Mouse (Mus musculus) embryonic facial prominence, embryonic 12.5 days (tissue): ENCODE measurements around the gene Zfp788. TPM values are rescaled to one million over a fixed set of nuclear protein-coding genes. Genes with fewer than 3 reads are reported as not detected.
"Not testable (repeated sequence)": the region's sequence is repeated elsewhere in the genome, so short reads cannot be mapped to it uniquely, and the experiment has no call there.

Experiments used
- ATAC-seq: fragments of 200-750 bp; cut with Nextera tagmentation; 2 replicates; pipeline ENCODE4 v1.8.0; 2017; ENCODE audit not compliant: insufficient number of reproducible peaks, insufficient read depth, low FRiP score, low TSS enrichment
- H3K27ac ChIP-seq: fragments of 300-500 bp; sonication (generic); 2 replicates; pipeline ENCODE4 v1.5.1; 2016; ENCODE audit warnings: mild to moderate bottlenecking
- H3K27me3 ChIP-seq: fragments of 300-500 bp; sonication (generic); 2 replicates; pipeline ENCODE4 v1.6.1; 2016; ENCODE audit warnings: mild to moderate bottlenecking, moderate library complexity
- H3K36me3 ChIP-seq: fragments of 300-500 bp; sonication (generic); 2 replicates; pipeline ENCODE4 v1.6.1; 2016; ENCODE audit warnings: mild to moderate bottlenecking
- H3K4me1 ChIP-seq: fragments of 300-500 bp; sonication (generic); 2 replicates; pipeline ENCODE4 v1.6.1; 2016
- H3K4me2 ChIP-seq: fragments of 300-500 bp; sonication (generic); replicated peaks from 2 replicates; pipeline ENCODE4 v1.6.1; 2016; ENCODE audit warnings: mild to moderate bottlenecking, moderate library complexity
- H3K4me3 ChIP-seq: fragments of 300-500 bp; sonication (generic); 2 replicates; pipeline ENCODE4 v1.5.1; 2016; ENCODE audit warnings: mild to moderate bottlenecking
- H3K9ac ChIP-seq: fragments of 300-500 bp; sonication (generic); 2 replicates; pipeline ENCODE4 v1.6.1; 2016; ENCODE audit warnings: mild to moderate bottlenecking, moderate library complexity
- H3K9me3 ChIP-seq: fragments of 300-500 bp; sonication (generic); 2 replicates; pipeline ENCODE4 v1.6.1; 2016; ENCODE audit warnings: mild to moderate bottlenecking, moderate library complexity
- WGBS: fragments of 180-500 bp; shearing (Covaris S2); methylation state at CpG from one replicate; pipeline ENCODE4 v1.1.7; 2016; 5-methylcytosine and 5-hydroxymethylcytosine counted together
- polyA plus RNA-seq: library from polyadenylated mRNA; unstranded; fragments of >200 nt; fragmentation: Nextera tagmentation; extraction: Ambion mirVana; gene quantifications from 2 replicates; pipeline ENCODE4 v1.2.1, GENCODE M21; 2016

Zfp788 gene
- 14.1 and 15.4 TPM in 2 replicates for polyA plus RNA-seq

- peak within 1 kb of the TSS; percentile 94 for H3K27ac ChIP-seq
- ATAC-seq = peak; percentile 98
- no peaks in the 10 kb centered on the region for H3K4me1 ChIP-seq
- WGBS = 2% methylated on average over 27 of the region's 27 CpGs
- no peaks in the 10 kb centered on the region for H3K27me3 ChIP-seq
- H3K4me3 ChIP-seq = peak within 1 kb of the TSS; percentile 62
- H3K36me3 ChIP-seq = peaks cover 25% of the 10 kb centered on the region
- peak within 1 kb of the TSS; percentile 56 for H3K9ac ChIP-seq
- H3K9me3 ChIP-seq = 0 out of 2 replicates have a peak, but pooled peaks cover 5% of the 10 kb centered on the region
- H3K4me2 ChIP-seq = peak within 1 kb of the TSS; percentile 70
Observed at GRCm38 (mm10) chr7:41632409-41633220, at the start of gene Zfp788. TSS of gene Zfp788 (plus strand) at chr7:41633203.

- not testable (repeated sequence) for H3K36me3 ChIP-seq, H3K9ac ChIP-seq, H3K4me2 ChIP-seq, H3K4me1 ChIP-seq, H3K4me3 ChIP-seq, ATAC-seq, H3K27ac ChIP-seq, H3K9me3 ChIP-seq, H3K27me3 ChIP-seq
Observed at GRCm38 (mm10) chr7:41587831-41588230, 45.2 kb upstream of the Zfp788 start.

DNA sequence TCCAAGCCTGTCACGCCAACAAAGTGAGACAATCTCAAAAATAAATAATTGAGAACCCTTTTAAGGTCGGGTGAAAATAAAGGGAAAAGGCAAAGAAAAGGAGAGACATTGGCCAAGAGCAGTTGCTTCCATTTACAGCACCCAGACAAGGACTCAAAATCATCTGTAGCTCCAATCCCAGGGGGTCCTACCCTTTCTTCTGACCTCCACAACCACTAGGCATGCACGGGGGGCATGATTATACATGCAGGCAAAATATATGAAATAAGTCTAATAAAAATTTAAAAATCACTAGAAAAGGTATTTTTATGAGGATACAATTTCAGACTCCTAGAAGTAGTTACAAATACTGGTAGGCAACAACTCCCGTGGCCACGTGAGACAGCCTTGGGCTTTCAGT is 34.4 kb upstream of the Zfp788 start:
- Histone ChIP-seq H3K27ac (no peak overlapping the region), H3K4me2 (peak overlapping the region; percentile 69), H3K27me3 (no peaks in the 10 kb centered on the region), H3K36me3 (no peaks in the 10 kb centered on the region), H3K9ac (peak overlapping the region; percentile 63), H3K4me1 (no peaks in the 10 kb centered on the region), H3K9me3 (no peaks in the 10 kb centered on the region), H3K4me3 (peak overlapping the region; percentile 66)
- ATAC-seq = no peak
- 52% methylated on average over 5 of the region's 5 CpGs for WGBS

GRCm38 (mm10) chr7:41599034-41599813 is 33.8 kb upstream of the Zfp788 start, which contains the start of gene 2610021A01Rik:
TSS of gene 2610021A01Rik (plus strand) at chr7:41599230.
- under 1% methylated on average over 41 of the region's 41 CpGs for WGBS
- 0 out of 2 replicates have a peak within 1 kb of the TSS, but pooled peaks have one; percentile 41 for H3K27ac ChIP-seq
- no peaks in the 10 kb centered on the region for H3K36me3 ChIP-seq
- no peaks in the 10 kb centered on the region for H3K27me3 ChIP-seq
- peak within 1 kb of the TSS; percentile 63 for H3K9ac ChIP-seq
- peak within 1 kb of the TSS; percentile 69 for H3K4me2 ChIP-seq
- no peaks in the 10 kb centered on the region for H3K4me1 ChIP-seq
- no peaks in the 10 kb centered on the region for H3K9me3 ChIP-seq
- H3K4me3 ChIP-seq = peak within 1 kb of the TSS; percentile 66
- ATAC-seq = peak; percentile 94

DNA sequence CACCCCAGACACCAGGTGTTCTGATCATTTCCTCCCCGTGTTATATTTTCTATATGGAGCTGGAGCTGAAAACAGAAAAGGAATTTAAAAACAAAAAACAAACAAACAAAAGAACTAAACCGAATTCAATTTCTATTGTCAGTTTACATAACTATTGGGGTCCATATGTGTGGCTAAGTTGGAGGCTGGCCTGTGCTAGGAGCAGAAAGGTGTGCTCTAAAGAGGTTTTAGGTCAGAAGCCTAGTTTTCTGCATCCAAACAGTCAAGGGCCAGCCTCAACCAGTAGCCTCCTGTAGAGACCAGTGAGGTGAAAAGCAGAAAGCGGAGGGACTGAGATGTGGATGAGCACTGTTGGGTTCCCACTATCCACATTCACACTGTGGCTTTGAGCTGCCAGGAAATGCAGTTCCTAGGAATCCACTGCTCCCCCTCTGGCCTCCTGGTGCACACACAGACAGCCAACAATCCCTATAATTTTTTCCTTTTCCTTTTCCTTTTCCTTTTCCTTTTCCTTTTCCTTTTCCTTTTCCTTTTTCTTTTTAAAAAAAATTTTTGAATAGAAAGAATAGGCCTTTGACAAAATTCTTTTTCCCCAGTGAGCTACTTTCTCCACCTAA is 33.0 kb upstream of the Zfp788 start:
- Histone ChIP-seq H3K9ac (peak overlapping the region; percentile 63), H3K27me3 (no peaks in the 10 kb centered on the region), H3K36me3 (no peaks in the 10 kb centered on the region), H3K27ac (no peak overlapping the region), H3K4me2 (peak overlapping the region; percentile 69), H3K4me3 (peak overlapping the region; percentile 66), H3K9me3 (no peaks in the 10 kb centered on the region), H3K4me1 (no peaks in the 10 kb centered on the region)
- WGBS = 12% methylated on average over 3 of the region's 3 CpGs
- no peak for ATAC-seq

DNA sequence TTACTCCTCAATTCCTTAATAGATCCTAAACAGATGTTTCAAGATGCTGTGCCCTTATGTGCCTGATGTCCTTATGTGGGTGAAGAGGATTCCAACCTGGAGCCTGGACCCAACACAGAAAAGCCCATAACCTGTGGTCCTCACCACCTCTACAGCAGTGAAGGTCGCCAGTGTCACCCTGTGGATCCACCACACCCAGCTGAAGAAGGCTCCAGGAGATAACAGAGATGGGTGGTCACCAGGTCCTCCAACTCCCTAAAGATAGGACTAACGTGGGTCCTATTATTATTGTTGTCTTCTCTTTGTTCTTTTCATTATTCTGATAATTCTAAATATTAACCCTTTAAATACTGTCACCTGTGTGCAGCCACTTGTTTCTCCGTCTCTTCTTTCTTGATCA is 21.3 kb upstream of the Zfp788 start:
- Histone ChIP-seq H3K27me3 (no peaks in the 10 kb centered on the region), H3K9ac (no peak overlapping the region), H3K4me3 (no peak overlapping the region), H3K9me3 (no peaks in the 10 kb centered on the region), H3K27ac (no peak overlapping the region), H3K36me3 (peaks cover 35% of the 10 kb centered on the region), H3K4me1 (no peaks in the 10 kb centered on the region), H3K4me2 (no peak overlapping the region)
- ATAC-seq = no peak
- WGBS = 84% methylated on average over 3 of the region's 3 CpGs

- H3K36me3 ChIP-seq = peaks cover 46% of the 10 kb centered on the region
- H3K9me3 ChIP-seq, ATAC-seq, H3K27ac ChIP-seq, H3K27me3 ChIP-seq, H3K9ac ChIP-seq, H3K4me1 ChIP-seq, H3K4me2 ChIP-seq, H3K4me3 ChIP-seq: not testable (repeated sequence)
- WGBS = 95% methylated on average over 1 of the region's 1 CpGs
Observed at GRCm38 (mm10) chr7:41616241-41616640, 16.8 kb upstream of the Zfp788 start.

DNA sequence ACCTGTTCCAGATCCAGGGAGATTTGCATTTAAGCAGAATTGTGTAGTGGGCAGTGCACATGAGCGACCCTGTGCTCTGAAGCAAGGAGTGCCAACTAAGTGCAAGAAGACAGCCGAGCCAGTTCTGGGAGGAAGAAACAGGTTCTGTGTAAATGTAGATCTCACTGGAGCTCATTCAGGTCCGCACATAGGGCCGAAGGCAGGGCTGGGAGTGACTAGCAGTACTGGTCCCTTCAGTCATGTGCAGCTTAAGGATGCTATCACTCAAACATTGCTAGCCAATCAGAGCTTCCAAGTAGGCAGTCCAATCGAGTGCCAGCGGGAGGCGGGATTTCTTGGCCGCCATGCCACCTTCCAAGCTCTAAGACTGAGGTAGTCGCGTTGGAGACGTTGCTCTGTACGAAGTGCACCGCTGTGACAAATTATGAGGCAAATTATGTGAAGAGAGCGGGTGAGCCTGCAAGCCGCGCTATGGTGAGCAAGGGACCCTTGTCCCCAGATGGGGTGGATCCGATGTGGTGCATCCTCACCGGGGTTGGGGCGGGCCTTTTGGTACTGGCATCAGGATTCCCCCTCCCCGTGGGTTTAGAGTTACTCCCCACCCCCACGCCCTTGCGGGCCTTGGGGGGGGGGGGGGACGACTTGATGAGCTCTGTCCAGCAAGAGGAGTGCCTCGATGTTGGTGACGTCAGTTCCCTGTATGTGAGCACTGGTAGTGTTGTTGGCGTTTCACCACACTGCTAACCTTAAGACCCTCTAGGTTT is 400 bp downstream of the Zfp788 start:
- no peaks in the 10 kb centered on the region for H3K4me1 ChIP-seq
- peak; percentile 99 for ATAC-seq
- WGBS = 1% methylated on average over 24 of the region's 26 CpGs
- no peaks in the 10 kb centered on the region for H3K27me3 ChIP-seq
- H3K4me2 ChIP-seq = peak overlapping the region; percentile 70
- peak overlapping the region; percentile 62 for H3K4me3 ChIP-seq
- peaks cover 27% of the 10 kb centered on the region for H3K36me3 ChIP-seq
- H3K9me3 ChIP-seq = 0 out of 2 replicates have a peak, but pooled peaks cover 5% of the 10 kb centered on the region
- H3K9ac ChIP-seq = peak overlapping the region; percentile 56
- H3K27ac ChIP-seq = peak overlapping the region; percentile 94

DNA sequence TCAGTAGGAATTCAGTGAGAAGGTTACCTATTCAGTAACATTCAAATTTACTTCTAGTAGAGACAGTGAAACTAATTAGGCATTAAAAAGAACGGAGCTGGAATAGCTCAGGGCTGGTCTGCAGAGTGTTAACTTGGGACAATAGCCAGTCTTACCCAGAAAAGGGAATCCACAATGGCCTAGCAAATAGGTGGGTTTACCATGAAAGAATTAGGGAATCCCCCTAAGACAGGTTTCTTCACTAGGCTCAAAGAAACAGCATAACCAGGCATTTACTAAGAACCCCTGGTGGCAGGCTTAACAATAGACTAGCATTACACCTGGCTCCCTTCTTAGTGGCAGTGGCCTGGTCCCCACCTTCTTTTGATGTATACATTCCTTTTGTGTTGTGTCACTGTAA is 41.3 kb downstream of the Zfp788 start:
- H3K9ac ChIP-seq, H3K27me3 ChIP-seq, ATAC-seq, H3K4me1 ChIP-seq, H3K27ac ChIP-seq, H3K36me3 ChIP-seq, H3K9me3 ChIP-seq, H3K4me3 ChIP-seq, H3K4me2 ChIP-seq: not testable (repeated sequence)
- 60% methylated on average over 1 of the region's 1 CpGs for WGBS
